ENCODE assay signal across 14 mouse cellular contexts in the genomic region with DNA sequence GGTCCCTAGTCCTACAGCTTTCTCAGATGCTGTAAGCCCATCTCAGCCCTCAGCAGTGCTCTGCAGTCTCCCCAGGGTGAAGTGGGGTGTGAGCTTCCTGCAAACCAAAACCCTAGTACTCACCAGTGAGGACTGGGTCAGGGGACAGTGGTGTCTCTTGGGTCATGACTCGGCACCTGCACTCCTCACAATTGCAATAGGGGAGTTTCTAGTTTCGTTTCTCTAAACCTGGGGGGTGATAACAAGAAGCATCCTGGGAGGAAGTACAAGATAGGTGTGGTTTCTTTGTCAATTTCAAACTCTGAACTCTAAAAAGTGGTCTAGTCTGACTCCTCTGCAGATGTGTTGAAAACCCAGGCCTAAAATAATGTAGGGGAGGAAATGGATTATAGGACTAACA. TPM values are rescaled to one million over a fixed set of nuclear protein-coding genes. Genes with fewer than 3 reads are reported as not detected.
A peak's percentile ranks its signal among the peaks of the same experiment; 100 is the strongest.
DNase-seq lines count a peak whose midpoint lies in the region; ATAC-seq and TF ChIP-seq lines count a peak whose summit lies in the region.
"Had no signal": no experiment of that assay in that cellular context is flagged by ENCODE, and none has a peak within 500 bp of the region (broad histone marks: within the 10 kb centered on the region; RNA-seq: fewer than 3 reads in every experiment).

No protein-coding gene starts in this region.

- H3K4me2 ChIP-seq in forebrain, postnatal 0 days (ENCODE audit: low read depth): no peak overlapping the region
- H3K4me2 ChIP-seq in forebrain, embryonic 16.5 days (ENCODE audit: low read length): no peak overlapping the region
- H3K4me2 ChIP-seq: midbrain, embryonic 12.5 days had no signal

- H3K27me3 ChIP-seq in spleen, adult 2 months (ENCODE audit: control insufficient read depth, insufficient read depth, low read length): no peaks in the 10 kb centered on the region
- no peaks in the 10 kb centered on the region for H3K27me3 ChIP-seq in cerebellum, adult 2 months (ENCODE audit: control insufficient read depth, insufficient read depth, low read length)
- no peaks in the 10 kb centered on the region for H3K27me3 ChIP-seq in forebrain, postnatal 0 days (ENCODE audit: insufficient read depth, low read length)
- H3K27me3 ChIP-seq in forebrain, embryonic 16.5 days (replicated peaks; ENCODE audit: control insufficient read depth, insufficient read depth, low read length): no peaks in the 10 kb centered on the region
- H3K27me3 ChIP-seq: midbrain, embryonic 12.5 days had no signal

- TF ChIP-seq CTCF in spleen, adult 2 months (IDR thresholded peaks at IDR 0.05; ENCODE audit: extremely low read depth, insufficient read depth, insufficient read length, insufficient replicate concordance): no peak
- TF ChIP-seq CTCF in cerebellum, adult 2 months (IDR thresholded peaks at IDR 0.05; ENCODE audit: borderline replicate concordance, insufficient read depth, low read depth, low read length): no peak
- TF ChIP-seq CTCF in forebrain, postnatal 0 days (IDR thresholded peaks at IDR 0.05; ENCODE audit: low read depth): no peak

- peak; percentile 92 for ATAC-seq in inflammation-experienced regulatory T-cells, adult 6 months
- no peak for ATAC-seq in cerebellum, adult (ENCODE audit: insufficient number of reproducible peaks, low FRiP score, low TSS enrichment)
- no peak for ATAC-seq in forebrain, postnatal 0 days
- no peak for ATAC-seq in forebrain, embryonic 16.5 days

- TF ChIP-seq POLR2A in spleen, adult 2 months (IDR thresholded peaks at IDR 0.05; ENCODE audit: low read depth, low read length): no peak
- TF ChIP-seq POLR2A in cerebellum, adult 2 months (IDR thresholded peaks at IDR 0.05; ENCODE audit: borderline replicate concordance, insufficient read depth, low read length): no peak

- WGBS in spleen, adult 2 months: 7% methylated on average over 2 of the region's 2 CpGs
- WGBS in cerebellum, adult 2 months: 90% methylated on average over 2 of the region's 2 CpGs
- 85% methylated on average over 2 of the region's 2 CpGs for WGBS in forebrain, postnatal 0 days
- WGBS in forebrain, embryonic 16.5 days: 77% methylated on average over 2 of the region's 2 CpGs

- peaks cover 5% of the 10 kb centered on the region for H3K36me3 ChIP-seq in spleen, adult 2 months (ENCODE audit: control insufficient read depth, insufficient read depth, low read length)
- no peaks in the 10 kb centered on the region for H3K36me3 ChIP-seq in forebrain, postnatal 0 days (ENCODE audit: insufficient read depth)
- H3K36me3 ChIP-seq in forebrain, embryonic 16.5 days (ENCODE audit: control insufficient read depth, insufficient read depth): no peaks in the 10 kb centered on the region

- peak; percentile 40 for DNase-seq in lung, postnatal 25 days (ENCODE audit: low spot score)
- no peak for DNase-seq in lung, postnatal 14 days
- peak; percentile 69 to 72 for DNase-seq in spleen, adult 2 months (ENCODE audit: low read depth in 1 of 2, low spot score in 2 of 2)
- DNase-seq in cerebellum, adult 2 months: no peak
- DNase-seq in forebrain, postnatal 0 days: no peak
- DNase-seq: gastrocnemius, adult 2 months; heart, postnatal 10 days; kidney, adult 11 months; layer of hippocampus, postnatal 36 days had no signal

- H3K9me3 ChIP-seq in forebrain, postnatal 0 days (ENCODE audit: low read length): no peaks in the 10 kb centered on the region
- no peaks in the 10 kb centered on the region for H3K9me3 ChIP-seq in forebrain, embryonic 16.5 days (ENCODE audit: control insufficient read depth, low read length)
- H3K9me3 ChIP-seq: G1E; midbrain, embryonic 12.5 days had no signal

- peak overlapping the region; percentile 37; the same call in 1 of the 2 replicates for H3K4me3 ChIP-seq in spleen, adult 2 months (ENCODE audit: extremely low read depth, insufficient read depth, insufficient read length)
- no peak overlapping the region for H3K4me3 ChIP-seq in cerebellum, adult 2 months (replicated peaks; ENCODE audit: insufficient read depth, low read depth, low read length)
- no peak overlapping the region for H3K4me3 ChIP-seq in forebrain, postnatal 0 days (ENCODE audit: low read depth, low read length)
- no peak overlapping the region for H3K4me3 ChIP-seq in forebrain, embryonic 16.5 days (replicated peaks; ENCODE audit: low read length)
- H3K4me3 ChIP-seq: gastrocnemius, adult 2 months; midbrain, embryonic 12.5 days had no signal

- H3K27ac ChIP-seq in spleen, adult 2 months (ENCODE audit: insufficient read depth, low read length): peak overlapping the region; percentile 56
- no peak overlapping the region for H3K27ac ChIP-seq in cerebellum, adult 2 months (ENCODE audit: insufficient read depth, low read length)
- H3K27ac ChIP-seq in forebrain, postnatal 0 days (ENCODE audit: low read depth, low read length): no peak overlapping the region
- H3K27ac ChIP-seq in forebrain, embryonic 16.5 days (ENCODE audit: low read length): no peak overlapping the region
- H3K27ac ChIP-seq: gastrocnemius, adult 2 months; midbrain, embryonic 12.5 days had no signal

- no peaks in the 10 kb centered on the region for H3K4me1 ChIP-seq in spleen, adult 2 months (ENCODE audit: control insufficient read depth, insufficient read depth, insufficient read length)
- no peaks in the 10 kb centered on the region for H3K4me1 ChIP-seq in cerebellum, adult 2 months (ENCODE audit: control insufficient read depth, insufficient read depth, low read length)
- no peaks in the 10 kb centered on the region for H3K4me1 ChIP-seq in forebrain, postnatal 0 days (ENCODE audit: insufficient read depth)
- no peaks in the 10 kb centered on the region for H3K4me1 ChIP-seq in forebrain, embryonic 16.5 days (replicated peaks; ENCODE audit: control insufficient read depth, insufficient read depth, low read length)
- H3K4me1 ChIP-seq: midbrain, embryonic 12.5 days had no signal

- H3K9ac ChIP-seq in forebrain, postnatal 0 days: no peak overlapping the region
- no peak overlapping the region for H3K9ac ChIP-seq in forebrain, embryonic 16.5 days (replicated peaks; ENCODE audit: low read depth, low read length)
- H3K9ac ChIP-seq: midbrain, embryonic 12.5 days had no signal

RNA-seq across cellular contexts. Expression of a gene that starts 1.8 kb away (rescaled TPM):
- 10 to 100 TPM; 19.5 to 21.5 (median 19.9) TPM for polyA plus RNA-seq in inflammation-experienced regulatory T-cells, adult 6 months (2017; shearing (Covaris generic))
- polyA plus RNA-seq in spleen, adult 2 months (2012; rRNA removed): 0.85 and 1.1 TPM in 2 replicates
- 0.65 and 0.67 TPM in 2 replicates for polyA plus RNA-seq in cerebellum, adult 2 months (2012; rRNA removed)
- 0.05 and 0.38 TPM in 2 replicates for total RNA-seq in forebrain, postnatal 0 days (2014; rRNA removed)
- 0.06 and 0.16 TPM in 2 replicates for polyA plus RNA-seq in forebrain, postnatal 0 days (2015; fragmentation: Nextera tagmentation; extraction: Ambion mirVana)
- polyA plus RNA-seq in forebrain, embryonic 16.5 days (2015; fragmentation: Nextera tagmentation; extraction: Ambion mirVana): 0.27 and 0.60 TPM in 2 replicates

RNA-seq across cellular contexts. Expression of a gene that starts 31.7 kb away (rescaled TPM):
- polyA plus RNA-seq in inflammation-experienced regulatory T-cells, adult 6 months (2017; shearing (Covaris generic)): 10 to 100 TPM; 10.2 to 14.7 (median 13.5) TPM
- polyA plus RNA-seq in spleen, adult 2 months (2012; rRNA removed): 3.6 and 3.7 TPM in 2 replicates
- polyA plus RNA-seq in cerebellum, adult 2 months (2012; rRNA removed): 0.49 and 0.95 TPM in 2 replicates
- total RNA-seq in forebrain, postnatal 0 days (2014; rRNA removed): 0.69 and 1.00 TPM in 2 replicates
- 0.49 and 0.85 TPM in 2 replicates for polyA plus RNA-seq in forebrain, postnatal 0 days (2015; fragmentation: Nextera tagmentation; extraction: Ambion mirVana)
- polyA plus RNA-seq in forebrain, embryonic 16.5 days (2015; fragmentation: Nextera tagmentation; extraction: Ambion mirVana): 0.16 and 0.19 TPM in 2 replicates
- polyA plus RNA-seq: G1E had no signal

RNA-seq across cellular contexts. Expression of a gene that starts 43.7 kb away (rescaled TPM):
- 10 to 100 TPM; 11.1 to 23.4 (median 22.1) TPM for polyA plus RNA-seq in inflammation-experienced regulatory T-cells, adult 6 months (2017; shearing (Covaris generic))
- polyA plus RNA-seq in spleen, adult 2 months (2012; rRNA removed): 13.4 and 14.1 TPM in 2 replicates
- 5.6 and 6.1 TPM in 2 replicates for polyA plus RNA-seq in cerebellum, adult 2 months (2012; rRNA removed)
- 4.9 and 7.9 TPM in 2 replicates for total RNA-seq in forebrain, postnatal 0 days (2014; rRNA removed)
- polyA plus RNA-seq in forebrain, postnatal 0 days (2015; fragmentation: Nextera tagmentation; extraction: Ambion mirVana): 4.8 and 5.2 TPM in 2 replicates
- polyA plus RNA-seq in forebrain, embryonic 16.5 days (2015; fragmentation: Nextera tagmentation; extraction: Ambion mirVana): 7.1 and 9.6 TPM in 2 replicates

RNA-seq across cellular contexts. Expression of a gene that starts 43.8 kb away (rescaled TPM):
- 10 to 100 TPM; 72.5 to 90.9 (median 88.9) TPM for polyA plus RNA-seq in inflammation-experienced regulatory T-cells, adult 6 months (2017; shearing (Covaris generic))
- 4.6 and 5.2 TPM in 2 replicates for polyA plus RNA-seq in spleen, adult 2 months (2012; rRNA removed)
- polyA plus RNA-seq in cerebellum, adult 2 months (2012; rRNA removed): 24.6 and 28.8 TPM in 2 replicates
- total RNA-seq in forebrain, postnatal 0 days (2014; rRNA removed): 17.4 and 18.7 TPM in 2 replicates
- polyA plus RNA-seq in forebrain, postnatal 0 days (2015; fragmentation: Nextera tagmentation; extraction: Ambion mirVana): 17.6 and 20.1 TPM in 2 replicates
- polyA plus RNA-seq in forebrain, embryonic 16.5 days (2015; fragmentation: Nextera tagmentation; extraction: Ambion mirVana): 23.4 and 23.5 TPM in 2 replicates

RNA-seq across cellular contexts. Expression of a gene that starts 55.8 kb away (rescaled TPM):
- polyA plus RNA-seq in inflammation-experienced regulatory T-cells, adult 6 months (2017; shearing (Covaris generic)): 100 to 1,000 TPM; 162 to 274 (median 193) TPM
- 4.6 and 4.9 TPM in 2 replicates for polyA plus RNA-seq in spleen, adult 2 months (2012; rRNA removed)
- polyA plus RNA-seq in cerebellum, adult 2 months (2012; rRNA removed): 0.21 TPM in 1 of 2 replicates, not detected in the other
- total RNA-seq in forebrain, postnatal 0 days (2014; rRNA removed): 0.38 TPM in 1 of 2 replicates, not detected in the other
- 0.46 and 0.53 TPM in 2 replicates for polyA plus RNA-seq in forebrain, postnatal 0 days (2015; fragmentation: Nextera tagmentation; extraction: Ambion mirVana)
- polyA plus RNA-seq in forebrain, embryonic 16.5 days (2015; fragmentation: Nextera tagmentation; extraction: Ambion mirVana): not detected in 2 replicates
- total RNA-seq: G1E; layer of hippocampus, postnatal 36 days had no signal
- polyA plus RNA-seq: G1E had no signal

Comparison
In these comparisons a context has a peak if more than half of its experiments do, and no peak if none do; other contexts are left out.
1. DNase-seq: peak in lung, postnatal 25 days (single experiment) and spleen, adult 2 months (2 of 2); none in lung, postnatal 14 days (single experiment), cerebellum, adult 2 months (0 of 2) and forebrain, postnatal 0 days (single experiment).